Mouse (Mus musculus): ENCODE results near the gene Esyt2.

The Esyt2 gene

GRCm38 (mm10) chr12:116354694-116355093, 73.7 kb downstream of the Esyt2 start:
- in situ Hi-C loops (cut with MboI, MseI), result no loop called here

GRCm38 (mm10) chr12:116362091-116362490, 81.1 kb downstream of the Esyt2 start:
- in situ Hi-C loops (cut with MboI, MseI), result no loop called here

DNA sequence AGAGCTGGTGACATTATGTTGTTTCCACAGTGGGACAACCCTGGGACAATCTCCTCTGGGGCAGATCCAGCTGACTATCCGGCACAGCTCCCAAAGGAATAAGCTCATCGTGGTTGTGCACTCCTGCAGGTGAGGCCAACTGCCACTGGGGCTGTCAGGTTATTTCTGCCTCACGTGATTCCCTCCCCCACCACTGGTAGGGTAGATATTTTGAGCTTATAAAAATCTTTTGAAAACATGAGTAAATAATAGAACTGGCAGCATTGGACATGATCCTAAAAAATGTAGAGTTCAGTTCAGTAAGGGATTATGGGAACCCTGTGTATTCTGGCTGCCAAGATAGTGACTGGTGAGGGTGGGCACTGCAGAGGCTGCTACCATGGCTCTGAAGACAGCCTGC, 85.9 kb downstream of the Esyt2 start:
- in situ Hi-C loops (cut with MboI, MseI), result no loop called here

- in situ Hi-C loops (cut with MboI, MseI), result no loop called here
Measured at GRCm38 (mm10) chr12:116367346-116367745, 86.3 kb downstream of the Esyt2 start.

DNA sequence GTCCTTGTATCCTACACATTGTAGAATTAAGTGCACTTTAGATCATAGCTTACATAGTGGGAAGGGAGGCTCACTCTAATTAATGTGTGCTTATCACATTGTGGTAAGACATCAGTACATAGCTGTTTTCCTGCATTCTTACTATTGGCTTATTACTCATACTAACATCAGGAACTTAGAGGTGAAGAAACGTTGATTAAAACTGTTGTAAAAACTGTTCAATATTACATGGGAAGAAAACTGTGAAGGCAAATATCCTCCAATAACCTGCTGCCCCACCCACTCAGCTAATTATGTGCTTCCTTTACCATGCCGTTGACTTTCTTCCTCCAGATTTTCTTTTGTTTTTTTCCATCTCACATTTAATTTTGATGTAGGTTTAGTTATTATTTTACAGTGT, 87.9 kb downstream of the Esyt2 start:
- in situ Hi-C loops (cut with MboI, MseI), result no loop called here

DNA sequence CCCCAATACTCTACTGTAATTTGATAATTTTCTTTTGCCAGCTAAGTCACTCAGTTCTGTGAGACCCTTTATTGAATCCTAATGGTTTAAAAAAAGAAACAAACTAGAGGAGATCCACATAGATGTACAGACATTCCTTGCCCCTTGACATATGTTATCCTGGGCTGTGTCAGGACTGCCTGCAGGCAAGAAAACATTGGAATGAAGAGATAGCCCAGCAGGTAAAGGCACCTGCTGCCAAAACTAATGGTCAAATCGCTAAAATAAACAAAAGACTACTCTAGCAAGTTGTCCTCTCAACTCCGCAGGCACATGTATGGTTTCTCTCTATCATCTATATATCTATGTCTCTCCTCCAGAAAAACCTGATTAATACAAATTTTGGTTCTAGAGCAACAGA, 102.1 kb downstream of the Esyt2 start:
- in situ Hi-C loops (cut with MboI, MseI), result no loop called here

- in situ Hi-C loops (cut with MboI, MseI), result no loop called here
Measured at GRCm38 (mm10) chr12:116383995-116384394, 103.0 kb downstream of the Esyt2 start.

DNA sequence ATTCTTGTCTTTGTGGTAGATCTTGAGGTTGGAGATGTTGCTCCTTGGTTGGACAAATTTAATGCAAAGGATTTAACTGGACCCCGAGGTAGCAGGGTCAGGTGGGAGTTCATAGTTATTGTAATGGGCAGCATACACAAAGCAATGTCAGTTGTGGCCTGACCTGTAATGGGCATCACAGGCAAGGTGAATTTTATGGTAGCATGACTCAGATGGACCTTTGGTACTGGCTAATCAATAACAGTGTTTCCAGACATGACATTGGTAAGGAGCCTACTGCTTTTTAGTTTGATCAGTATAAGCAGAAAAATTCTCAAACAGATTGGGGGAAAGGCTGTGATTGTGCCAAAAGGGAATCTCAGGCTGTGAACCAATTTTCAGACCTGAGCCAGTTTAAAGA, 105.8 kb downstream of the Esyt2 start:
- in situ Hi-C loops (cut with MboI, MseI), result no loop called here

DNA sequence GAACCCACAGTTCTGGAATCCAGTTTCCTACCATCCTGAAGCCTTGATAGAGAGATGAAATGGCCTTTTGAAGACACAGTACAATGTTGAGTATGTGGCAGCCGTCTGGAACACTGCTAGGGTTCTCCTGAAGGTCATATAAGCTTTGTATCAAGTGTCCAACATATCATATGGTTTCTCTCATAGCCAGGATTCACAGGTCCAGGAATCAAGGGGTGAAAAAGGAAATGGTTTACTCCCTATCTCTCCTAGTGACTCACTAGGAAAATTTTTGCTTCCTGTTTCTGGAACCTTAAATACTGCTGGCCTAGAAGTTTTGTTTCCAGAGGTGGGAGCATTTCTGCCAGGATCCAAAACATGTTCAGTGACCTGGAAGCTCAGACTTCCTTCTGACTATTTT, 108.9 kb downstream of the Esyt2 start:
- in situ Hi-C loops (cut with MboI, MseI), result no loop called here

DNA sequence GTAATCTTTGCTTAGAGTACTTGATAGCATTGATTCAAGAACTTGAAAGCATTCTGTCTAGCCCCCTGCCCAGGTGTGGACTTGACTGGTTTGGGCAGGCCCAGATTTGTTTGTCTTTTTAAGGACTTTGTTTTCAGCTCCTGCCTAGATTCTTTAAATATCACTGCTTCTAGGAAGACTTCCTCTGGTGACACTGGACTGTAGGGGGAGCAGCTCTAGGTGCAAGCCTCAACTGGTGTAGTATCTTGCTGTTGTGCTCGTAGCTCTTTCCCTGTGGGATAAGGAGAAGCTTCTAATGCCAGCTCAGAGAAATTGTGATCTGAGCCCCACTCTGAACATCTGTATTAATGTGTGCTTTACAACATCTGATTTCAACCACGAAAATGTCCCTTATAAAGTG, 113.3 kb downstream of the Esyt2 start:
- in situ Hi-C loops (cut with MboI, MseI), result no loop called here

DNA sequence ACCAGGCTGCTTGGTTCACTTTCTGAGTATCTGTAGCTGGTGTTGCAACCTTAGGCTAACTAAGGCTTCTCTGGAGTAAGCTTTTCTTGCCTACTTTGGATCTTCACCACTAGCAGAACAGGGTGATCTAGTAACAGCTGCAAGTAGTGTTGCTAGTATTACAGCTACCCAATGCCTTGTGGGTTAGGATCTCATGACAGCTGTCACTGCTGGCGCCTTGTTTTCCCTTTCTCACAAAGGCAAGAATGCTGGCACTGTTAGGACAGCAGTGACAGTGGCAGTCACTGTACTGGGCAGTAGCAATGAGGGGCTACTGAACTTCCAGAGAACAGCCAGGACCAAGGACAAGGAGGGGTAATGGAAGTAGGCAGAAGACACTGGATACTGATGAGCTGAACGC, 114.3 kb downstream of the Esyt2 start:
- in situ Hi-C loops (cut with MboI, MseI), result no loop called here

GRCm38 (mm10) chr12:116396072-116396695, 115.2 kb downstream of the Esyt2 start:
- in situ Hi-C loops (cut with MboI, MseI), result no loop called here

GRCm38 (mm10) chr12:116404012-116404679, 123.2 kb downstream of the Esyt2 start:
- in situ Hi-C loops (cut with MboI, MseI), result loop anchor here (5.0 kb wide), 1 partner anchor 122 kb away; the partner anchor contains the start of gene Esyt2

DNA sequence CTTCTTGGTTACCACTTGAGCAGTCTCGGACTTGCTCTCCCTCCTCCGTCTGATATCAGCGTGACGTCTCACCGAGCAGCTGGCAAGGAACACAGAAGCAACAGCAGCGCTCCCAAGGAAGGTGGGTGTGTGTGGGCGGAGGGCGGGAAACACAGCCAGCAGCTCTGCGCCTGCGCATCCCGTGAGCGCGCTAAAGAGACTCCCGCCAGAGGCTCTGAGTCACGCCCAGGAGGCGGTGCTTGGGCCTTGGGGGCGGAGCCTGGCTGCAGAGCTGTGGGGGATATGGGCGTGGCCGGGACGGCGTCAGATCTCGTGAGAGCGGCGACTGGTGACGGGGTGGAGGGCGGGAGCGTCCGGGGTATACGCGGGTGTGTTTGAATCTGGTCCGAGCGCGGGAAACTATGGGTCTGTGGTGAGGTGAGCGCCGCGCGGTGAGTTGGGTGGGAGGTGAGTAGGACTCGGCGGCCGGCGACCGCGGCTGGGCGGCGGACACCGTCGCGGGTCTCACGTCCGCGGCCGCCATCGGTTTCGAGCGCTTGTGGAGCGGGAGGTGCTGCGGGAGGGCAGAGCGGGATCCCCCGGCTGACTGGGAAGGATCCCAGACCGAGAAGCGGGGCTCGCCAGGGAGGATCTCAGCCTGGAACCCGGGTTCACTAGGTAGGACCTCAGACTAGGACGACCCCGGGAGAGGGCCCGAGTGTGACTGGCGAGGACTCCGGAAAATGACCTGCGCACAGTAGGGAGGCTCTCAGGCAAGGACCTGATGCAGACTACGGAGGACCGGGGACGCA, 124.2 kb downstream of the Esyt2 start, which contains the start of gene Ncapg2:
Gene Ncapg2 (plus strand): TSS at position 358 of the 791 bp plus-strand sequence.
- in situ Hi-C loops (cut with MboI, MseI), result loop anchor here (5.0 kb wide), 1 partner anchor 42 kb away; no protein-coding TSS in a partner anchor

DNA sequence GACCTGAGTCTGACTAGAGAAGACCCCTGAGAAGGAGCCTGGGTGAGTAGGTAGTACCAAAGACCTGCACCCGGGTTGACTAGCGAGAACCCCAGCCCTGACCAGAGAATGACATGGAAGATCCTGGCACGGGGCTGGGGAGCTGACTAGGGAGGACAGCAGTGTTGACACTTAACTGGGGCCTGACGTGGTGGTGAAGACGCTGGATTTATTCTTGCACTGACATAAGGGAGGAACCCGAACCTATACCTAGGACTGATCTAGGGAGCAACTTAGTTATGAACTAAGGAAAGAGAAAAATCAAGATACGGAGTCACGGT, 124.8 kb downstream of the Esyt2 start:
- in situ Hi-C loops (cut with MboI, MseI), result loop anchor here (5.0 kb wide), 1 partner anchor 42 kb away; no protein-coding TSS in a partner anchor

DNA sequence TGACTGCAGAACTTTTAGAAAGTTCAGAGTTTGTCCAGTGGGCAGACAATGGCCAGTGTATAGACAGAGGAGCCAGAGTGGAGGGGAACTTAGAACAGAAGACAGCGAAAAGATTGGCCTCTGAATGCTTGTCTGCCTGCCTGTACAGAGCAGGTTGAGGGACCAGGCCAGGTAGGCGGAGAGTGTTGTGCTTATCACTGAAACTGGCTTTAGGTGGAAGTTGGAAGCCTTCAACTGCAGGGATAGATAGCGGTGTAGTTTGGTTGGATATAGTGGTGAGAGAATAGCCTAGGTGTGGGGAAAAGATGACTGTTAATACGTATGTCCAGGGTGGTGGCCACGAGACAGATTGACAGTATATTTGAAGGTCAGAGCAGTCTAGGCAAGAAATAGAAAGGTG, 126.9 kb downstream of the Esyt2 start:
- in situ Hi-C loops (cut with MboI, MseI), result loop anchor here (5.0 kb wide), 1 partner anchor 39 kb away; no protein-coding TSS in a partner anchor

DNA sequence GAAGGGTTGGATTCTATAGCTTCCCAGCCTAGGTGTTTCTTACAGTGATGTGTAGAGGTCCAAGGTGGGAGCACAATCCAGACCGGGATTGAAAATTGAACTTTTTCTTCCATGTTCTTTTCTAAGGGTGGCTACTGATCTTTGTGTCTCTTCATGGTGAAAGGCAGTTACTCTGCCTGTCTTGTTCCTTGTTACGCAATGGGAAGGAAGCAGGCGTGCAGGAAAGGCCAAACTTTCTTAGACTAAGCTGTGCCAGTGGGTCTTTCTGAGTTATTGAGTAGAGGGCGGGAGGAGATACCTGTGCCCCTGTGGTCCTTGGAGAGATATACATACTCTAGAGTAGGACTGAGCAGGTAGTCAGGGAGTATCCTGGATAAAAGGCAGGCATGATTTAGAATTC, 133.9 kb downstream of the Esyt2 start:
- in situ Hi-C loops (cut with MboI, MseI), result no loop called here

DNA sequence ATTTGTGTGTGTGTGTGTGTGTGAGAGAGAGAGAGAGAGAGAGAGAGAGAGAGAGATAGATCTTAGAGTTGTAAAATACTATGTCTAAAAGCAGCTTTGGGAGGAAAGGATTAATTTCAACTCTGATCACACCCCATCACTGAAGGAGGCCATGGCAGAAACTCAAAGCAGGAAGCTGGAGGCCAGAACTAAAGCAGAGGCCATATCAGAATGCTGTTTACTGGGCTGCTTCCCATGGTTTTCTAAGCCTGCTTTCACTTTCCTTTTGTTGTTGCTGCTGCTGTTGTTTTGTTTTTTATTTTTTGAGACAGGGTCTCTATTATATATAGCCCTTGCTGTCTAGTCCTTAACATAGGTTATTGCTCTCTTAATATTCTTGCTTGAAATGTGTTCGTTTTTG, 135.5 kb downstream of the Esyt2 start:
- in situ Hi-C loops (cut with MboI, MseI), result no loop called here

DNA sequence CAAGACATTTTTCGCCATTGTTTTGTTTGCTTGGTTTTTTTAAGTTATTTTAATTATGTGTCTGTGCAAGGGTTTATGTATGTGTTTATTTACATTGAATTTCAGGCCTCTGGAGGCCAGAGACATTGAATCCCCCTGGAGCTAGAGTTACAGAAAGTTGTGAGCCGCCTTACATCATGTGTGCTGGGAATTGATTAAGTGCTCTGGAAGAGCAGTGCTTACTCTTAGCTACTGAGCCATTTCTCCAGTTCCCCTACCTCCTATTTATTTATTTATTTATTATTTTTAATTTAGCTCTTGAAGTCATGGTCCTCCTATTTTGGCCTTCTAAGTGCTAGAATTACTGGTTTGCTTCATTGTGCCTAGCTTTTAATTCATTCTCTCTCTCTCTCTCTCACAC, 140.7 kb downstream of the Esyt2 start:
- in situ Hi-C loops (cut with MboI, MseI), result no loop called here

DNA sequence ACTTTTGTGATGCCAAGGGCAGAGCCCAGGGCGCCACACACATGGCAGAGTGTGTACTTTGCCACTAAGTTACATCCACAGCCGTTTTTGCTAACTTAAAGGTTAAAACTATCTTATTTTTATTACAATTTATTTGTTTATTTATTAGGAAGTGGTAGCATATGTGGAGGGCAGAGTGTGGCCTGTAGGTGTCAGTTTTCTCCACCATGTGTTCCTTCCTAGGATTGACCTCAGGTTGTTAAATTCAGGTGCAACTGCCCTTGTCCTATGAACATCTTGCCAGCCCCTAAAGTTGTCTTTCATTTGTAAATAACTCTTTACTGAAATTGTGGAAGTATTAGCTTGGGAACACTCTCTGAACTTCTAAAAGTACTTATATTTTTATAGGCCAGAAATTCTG, 144.4 kb downstream of the Esyt2 start:
- in situ Hi-C loops (cut with MboI, MseI), result no loop called here

- in situ Hi-C loops (cut with MboI, MseI), result no loop called here
Measured at GRCm38 (mm10) chr12:116433742-116434141, 152.7 kb downstream of the Esyt2 start.

- in situ Hi-C loops (cut with MboI, MseI), result no loop called here
Measured at GRCm38 (mm10) chr12:116435232-116435631, 154.2 kb downstream of the Esyt2 start.

DNA sequence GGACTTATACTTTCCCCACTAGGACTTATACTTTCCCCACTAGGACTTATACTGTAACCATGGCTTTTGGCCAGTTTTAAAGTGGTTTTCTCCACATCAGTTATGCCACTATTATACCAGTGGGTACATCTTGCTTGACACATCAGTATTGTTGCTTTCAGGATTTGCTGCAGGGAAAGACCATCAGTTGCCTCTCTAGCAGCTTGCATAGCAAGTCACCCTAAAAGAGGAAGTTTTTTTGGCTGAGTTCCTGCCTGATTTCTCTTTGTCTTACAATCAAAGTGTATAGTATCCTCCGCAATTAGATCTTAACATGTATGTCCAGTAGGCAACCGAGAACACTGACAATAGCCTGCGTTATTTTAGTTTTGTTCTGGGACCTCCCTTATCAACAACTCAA, 155.1 kb downstream of the Esyt2 start:
- in situ Hi-C loops (cut with MboI, MseI), result no loop called here

Data from regulatory T cell (primary cell).